Mouse (Mus musculus) layer of hippocampus, postnatal 25 days (tissue): ENCODE measurements around the gene Eddm3b. TPM values are rescaled to one million over a fixed set of nuclear protein-coding genes. Genes with fewer than 3 reads are reported as not detected.
"Not testable (repeated sequence)": the region's sequence is repeated elsewhere in the genome, so short reads cannot be mapped to it uniquely, and the experiment has no call there.

ENCODE experiments used
- DNase-seq, 2 experiments: peaks; one replicate each; pipeline ENCODE4 v3.0.0; 2022; ENCODE audit warnings: mixed read lengths in 2 of 2, low spot score in 1 of 2; ENCODE audit errors: extremely low spot score in 1 of 2
- total RNA-seq, 2 experiments: library from RNA; stranded (reverse); gene quantifications; 2 replicates each; pipeline ENCODE4 v1.2.3; 2021

Gene Eddm3b
- total RNA-seq, 2 experiments from 2014 or later: not detected

DNA sequence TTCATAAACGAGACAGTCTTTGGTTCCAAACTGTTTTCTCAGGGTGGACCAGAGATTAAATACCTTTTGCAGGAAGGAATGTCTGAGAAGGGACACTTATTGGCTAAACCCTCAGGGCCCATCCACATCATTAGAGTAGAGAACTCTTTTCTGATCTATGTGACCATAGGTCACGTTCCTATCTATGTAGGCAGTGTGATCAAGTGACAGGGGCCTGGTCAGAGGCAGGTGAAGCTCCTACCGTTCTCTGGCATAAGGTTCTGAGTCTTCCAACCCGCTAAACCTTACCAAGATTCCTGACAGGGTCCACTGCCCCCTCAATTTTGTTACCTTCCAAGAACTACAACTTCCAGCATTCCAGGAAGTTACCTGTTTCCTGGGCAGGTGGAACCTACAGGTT lies 27.9 kb downstream of the Eddm3b start:
- no peak for DNase-seq

GRCm38 (mm10) chr14:51142568-51142967 lies 28.3 kb downstream of the Eddm3b start:
- DNase-seq: no peak

GRCm38 (mm10) chr14:51143287-51143686 lies 29.1 kb downstream of the Eddm3b start:
- no peak for DNase-seq

GRCm38 (mm10) chr14:51143937-51144336 lies 29.7 kb downstream of the Eddm3b start:
- DNase-seq: no peak

GRCm38 (mm10) chr14:51144451-51144850 lies 30.2 kb downstream of the Eddm3b start:
- no peak for DNase-seq

DNA sequence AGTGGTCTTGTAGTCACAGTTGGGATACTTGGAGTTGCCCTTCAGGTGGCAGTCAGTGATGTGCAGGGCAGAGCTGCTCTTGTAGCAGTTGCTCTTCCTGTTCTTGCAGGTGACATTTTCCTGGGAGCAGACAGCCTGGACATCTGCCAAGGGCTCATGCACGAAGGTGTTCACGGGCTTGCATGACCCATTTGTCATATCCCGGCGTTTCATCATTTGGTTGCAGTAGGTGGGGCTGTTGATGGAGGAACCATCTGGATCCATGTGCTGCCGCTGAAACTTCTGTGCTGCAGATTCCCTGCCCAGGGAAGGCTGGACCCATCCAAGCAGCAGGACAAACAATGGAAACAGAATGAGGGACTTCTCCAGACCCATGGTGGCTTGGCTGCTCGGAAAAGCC lies 31.3 kb downstream of the Eddm3b start:
- DNase-seq: no peak

- DNase-seq: no peak
These were observed 32.5 kb downstream of the Eddm3b start, which contains the start of gene Rnase1 for GRCm38 (mm10) chr14:51146685-51147084. Gene Rnase1, minus strand, starts transcription at chr14:51146785.

GRCm38 (mm10) chr14:51148006-51148405 lies 33.8 kb downstream of the Eddm3b start:
- DNase-seq: peak in 1 of 2 experiments; percentile 2

- DNase-seq: peak in 1 of 2 experiments; percentile 2
These were observed 34.9 kb downstream of the Eddm3b start for GRCm38 (mm10) chr14:51149164-51149563.

DNA sequence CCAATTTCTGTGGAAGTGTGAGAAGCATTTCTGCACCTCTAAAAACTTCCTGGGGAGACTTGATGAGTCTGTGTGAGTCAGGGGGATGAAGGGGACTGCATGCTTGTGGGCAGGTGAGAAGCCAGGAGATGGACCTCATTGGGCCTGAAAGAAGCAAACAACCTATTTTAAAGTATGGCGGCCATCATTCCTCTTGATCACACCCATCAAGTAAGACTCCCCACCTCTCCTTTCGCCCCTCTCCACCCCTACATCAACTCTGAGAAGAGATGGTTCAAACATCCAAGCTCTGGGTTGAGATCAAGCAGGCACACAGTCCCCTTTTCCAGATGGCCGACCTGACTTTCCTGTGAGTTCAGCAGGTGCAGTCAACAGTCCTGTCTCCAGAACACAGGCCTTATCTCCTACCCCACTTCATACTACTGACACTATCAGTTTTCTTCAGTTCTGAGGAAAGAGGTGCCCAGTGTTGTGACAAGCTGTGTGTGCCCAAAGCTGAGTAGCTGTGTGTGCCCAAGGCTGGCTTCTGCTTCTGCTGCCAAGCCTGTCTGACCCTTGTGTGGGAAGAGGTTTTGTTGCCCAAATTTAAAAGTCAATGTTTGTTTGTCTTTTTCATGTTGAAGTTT lies 36.1 kb downstream of the Eddm3b start:
- DNase-seq: peak in 1 of 2 experiments; percentile 3

DNA sequence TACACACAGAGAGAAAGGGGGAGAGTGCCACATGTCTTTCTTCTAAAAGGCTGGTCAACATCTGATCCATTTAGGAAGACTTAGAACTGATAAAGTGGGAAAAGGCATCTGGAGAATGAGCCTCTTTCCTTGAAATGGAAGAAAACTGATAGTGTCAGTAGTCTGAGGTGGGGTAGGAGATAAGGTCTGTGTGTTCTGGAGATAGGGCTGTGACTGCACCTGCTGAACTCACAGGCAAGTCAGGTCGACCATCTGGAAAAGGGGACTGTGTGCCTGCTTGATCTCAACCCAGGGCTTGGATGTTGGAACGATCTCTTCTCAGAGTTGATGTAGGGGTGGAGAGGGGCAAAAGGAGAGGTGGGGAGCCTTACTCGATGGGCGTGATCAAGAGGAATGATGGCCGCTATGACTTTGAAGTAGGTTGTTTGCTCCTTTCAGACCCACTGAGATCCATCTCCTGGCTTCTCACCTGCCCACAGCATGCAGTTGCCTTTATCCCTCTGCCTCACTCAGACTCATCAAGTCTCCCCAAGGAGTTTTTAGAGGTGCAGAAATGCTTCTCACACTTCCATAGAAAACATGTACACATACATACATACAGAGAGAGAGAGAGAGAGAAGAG lies 38.1 kb downstream of the Eddm3b start:
- peak in 1 of 2 experiments; percentile 3 for DNase-seq

DNA sequence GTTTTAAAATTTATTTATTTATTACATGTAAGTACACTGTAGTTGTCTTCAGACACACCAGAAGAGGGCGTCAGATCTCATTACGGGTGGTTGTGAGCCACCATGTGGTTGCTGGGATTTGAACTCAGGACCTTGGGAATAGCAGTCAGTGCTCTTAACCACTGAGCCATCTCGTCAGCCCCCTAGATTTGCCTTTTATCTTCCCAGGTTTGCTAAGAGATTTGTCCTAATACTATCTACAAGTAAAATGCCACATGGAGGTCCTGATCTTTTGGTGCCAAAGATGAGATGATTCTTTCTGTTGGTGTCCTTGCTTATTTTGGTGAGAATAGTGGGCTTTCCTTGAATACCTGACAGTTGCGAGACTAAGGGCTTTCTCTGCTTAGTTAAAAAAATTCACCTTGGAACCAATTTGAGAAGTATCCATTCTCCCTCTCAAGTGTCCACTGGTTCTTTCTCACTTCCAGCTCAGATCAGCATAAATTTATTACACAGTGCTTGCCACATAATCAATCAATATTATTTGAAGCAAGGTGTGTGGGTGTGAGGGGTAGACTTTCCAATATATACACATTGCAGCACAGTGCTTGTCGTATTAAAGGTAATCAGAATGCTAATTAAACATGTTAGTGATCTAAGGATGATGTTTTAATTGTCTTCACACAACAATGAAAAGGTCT lies 42.0 kb downstream of the Eddm3b start:
- DNase-seq: no peak

DNA sequence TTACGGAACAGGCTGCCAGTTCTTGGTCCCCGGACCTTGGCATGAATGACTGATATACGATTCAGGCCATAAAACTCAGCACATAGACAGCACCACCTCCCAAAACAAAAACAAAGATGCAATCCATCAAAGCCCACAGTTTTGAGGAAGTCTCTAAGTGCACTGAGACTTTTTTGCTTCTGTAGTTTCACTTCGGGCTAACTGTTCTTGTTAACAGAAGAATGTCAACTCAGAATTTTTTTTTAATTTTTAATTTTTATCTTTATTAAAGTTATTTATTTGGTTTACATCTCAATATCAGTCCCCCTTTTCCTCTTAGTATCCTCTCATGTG lies 42.5 kb downstream of the Eddm3b start:
- no peak for DNase-seq

DNA sequence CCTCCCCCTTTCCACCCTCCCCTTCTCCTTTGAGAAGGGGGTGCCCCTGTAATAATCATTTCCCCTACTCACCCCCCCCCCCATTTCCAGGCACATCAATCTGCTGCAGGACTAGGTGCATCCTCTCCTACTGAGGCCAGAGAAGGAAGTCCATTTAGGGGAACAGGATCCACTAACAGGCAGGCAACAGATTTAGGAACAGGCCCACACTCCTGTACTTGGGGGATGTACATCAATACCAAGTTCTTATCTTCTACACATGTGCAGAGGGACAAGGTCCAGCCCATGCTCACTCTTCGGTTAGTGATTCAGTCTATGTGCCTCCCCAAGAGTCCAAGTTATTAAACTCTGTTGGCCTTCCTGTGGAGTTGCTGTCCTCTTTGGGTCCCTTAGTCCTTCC lies 42.8 kb downstream of the Eddm3b start:
- DNase-seq: no peak

DNA sequence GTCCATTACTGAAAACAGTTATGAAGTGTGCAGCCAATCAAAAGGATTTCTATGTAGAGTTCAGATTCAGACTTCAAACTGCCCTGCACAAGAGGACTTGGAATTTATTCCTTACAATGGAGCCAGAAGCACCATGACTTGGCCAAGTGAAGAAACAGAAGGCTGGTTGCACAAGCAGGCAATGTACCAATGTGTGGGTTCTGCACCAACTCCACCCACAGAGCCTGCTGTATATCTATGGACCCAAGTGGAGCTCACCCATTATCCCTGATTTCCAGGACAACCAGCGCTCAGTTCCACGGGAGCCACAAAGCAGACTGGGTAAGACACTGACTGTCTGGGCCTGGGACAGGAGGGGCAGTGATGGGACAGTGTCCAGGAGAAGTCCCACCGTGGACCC lies 47.8 kb downstream of the Eddm3b start, which contains the start of gene Rnase2b:
Rnase2b (plus strand) TSS at position 285 of the 400 bp plus-strand sequence.
- peak in 1 of 2 experiments; percentile 16 for DNase-seq

- not testable (repeated sequence) for DNase-seq
These were observed 49.1 kb downstream of the Eddm3b start for GRCm38 (mm10) chr14:51163323-51163722.

DNA sequence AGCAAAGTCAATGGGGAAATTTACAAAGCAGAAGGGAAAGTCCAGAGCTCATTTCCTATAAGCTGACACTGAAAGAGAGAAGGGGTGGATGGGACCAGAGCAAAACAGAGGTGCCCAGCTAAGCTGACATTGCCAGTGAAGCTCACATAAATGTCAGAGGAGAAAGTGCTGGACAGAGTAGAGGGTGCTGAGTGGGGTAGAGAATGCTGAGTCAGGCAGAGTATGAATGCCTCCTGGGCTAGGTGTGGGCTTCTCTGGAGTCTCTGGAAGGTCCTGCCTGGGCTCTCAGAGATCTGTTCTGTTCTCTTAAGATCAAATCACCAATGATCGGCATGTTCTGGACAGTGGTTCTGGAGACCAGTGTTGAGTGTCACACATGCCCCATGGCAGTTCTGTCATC lies 51.2 kb downstream of the Eddm3b start:
- DNase-seq: no peak

- no peak for DNase-seq
These were observed 51.8 kb downstream of the Eddm3b start for GRCm38 (mm10) chr14:51166068-51166467.
